Mouse (Mus musculus) ZHBTc4 (cell line): ENCODE data around the gene Hist1h2bf.
"Not testable (repeated sequence)": the region's sequence is repeated elsewhere in the genome, so short reads cannot be mapped to it uniquely, and the experiment has no call there.

Experiments used
- DNase-seq: peaks from one replicate; pipeline ENCODE4 v3.0.0-alpha.2; 2011; ENCODE audit warnings: low read depth, low spot score

Gene Hist1h2bf

GRCm38 (mm10) chr13:23571504-23572217 lies 2.3 kb downstream of the Hist1h2bf start:
- not testable (repeated sequence) for DNase-seq

- DNase-seq = peak; percentile 94
Measured at GRCm38 (mm10) chr13:23571022-23571503, 2.9 kb downstream of the Hist1h2bf start, which contains the start of the genes Hist1h2ae and Hist1h2bg. Gene Hist1h2ae, minus strand, starts transcription at chr13:23571220. Gene Hist1h2bg, plus strand, starts transcription at chr13:23571396.

- DNase-seq = peak; percentile 40
Measured at GRCm38 (mm10) chr13:23570261-23571021, 3.6 kb downstream of the Hist1h2bf start.

- no peak for DNase-seq
Measured at GRCm38 (mm10) chr13:23564482-23564881, 9.5 kb downstream of the Hist1h2bf start.

GRCm38 (mm10) chr13:23562699-23563462 lies 11.1 kb downstream of the Hist1h2bf start:
- DNase-seq = peak; percentile 84

- DNase-seq = peak; percentile 97
Measured at GRCm38 (mm10) chr13:23561883-23562659, 11.9 kb downstream of the Hist1h2bf start, which contains the start of gene Hist1h3e. Gene Hist1h3e, minus strand, starts transcription at chr13:23562369.

GRCm38 (mm10) chr13:23561531-23561882 lies 12.5 kb downstream of the Hist1h2bf start:
- DNase-seq = not testable (repeated sequence)

GRCm38 (mm10) chr13:23560699-23561098 lies 13.3 kb downstream of the Hist1h2bf start:
- not testable (repeated sequence) for DNase-seq

GRCm38 (mm10) chr13:23556906-23557305 lies 17.1 kb downstream of the Hist1h2bf start:
- DNase-seq = no peak

GRCm38 (mm10) chr13:23555839-23556416 lies 18.1 kb downstream of the Hist1h2bf start:
- DNase-seq = peak; percentile 96

GRCm38 (mm10) chr13:23554925-23555838 lies 18.8 kb downstream of the Hist1h2bf start:
- DNase-seq = peak; percentile 88

- DNase-seq = no peak
Measured at GRCm38 (mm10) chr13:23554393-23554792, 19.6 kb downstream of the Hist1h2bf start.

GRCm38 (mm10) chr13:23552962-23553361 lies 21.0 kb downstream of the Hist1h2bf start, which contains the start of gene Hist1h1d:
Gene Hist1h1d, plus strand, starts transcription at chr13:23553262.
- DNase-seq = no peak

GRCm38 (mm10) chr13:23551931-23552914 lies 21.8 kb downstream of the Hist1h2bf start:
- no peak for DNase-seq

GRCm38 (mm10) chr13:23551146-23551834 lies 22.7 kb downstream of the Hist1h2bf start, which contains the start of gene Hist1h4f:
Gene Hist1h4f, minus strand, starts transcription at chr13:23551648.
- peak; percentile 96 for DNase-seq

- peak; percentile 60 for DNase-seq
Measured at GRCm38 (mm10) chr13:23550761-23551145, 23.2 kb downstream of the Hist1h2bf start.

GRCm38 (mm10) chr13:23546694-23547093 lies 27.3 kb downstream of the Hist1h2bf start:
- DNase-seq = no peak

GRCm38 (mm10) chr13:23544787-23545120 lies 29.2 kb downstream of the Hist1h2bf start:
- DNase-seq = not testable (repeated sequence)
